Mouse (Mus musculus) midbrain, embryonic 16.5 days (tissue): ENCODE data around the gene Gnat3. TPM values are rescaled to one million over a fixed set of nuclear protein-coding genes. Genes with fewer than 3 reads are reported as not detected.

Experiments used
- ATAC-seq: fragments of 200-750 bp; cut with Nextera tagmentation; 2 replicates; pipeline ENCODE4 v1.8.0; 2017; ENCODE audit warnings: moderate TSS enrichment
- H3K27ac ChIP-seq: fragments of 300-500 bp; sonication (generic); 2 replicates; pipeline ENCODE4 v1.5.1; 2014; ENCODE audit warnings: mild to moderate bottlenecking, low read length, mixed read lengths
- H3K27me3 ChIP-seq: fragments of 300-500 bp; sonication (generic); 2 replicates; pipeline ENCODE4 v1.6.1; 2014; ENCODE audit warnings: low read depth, low read length, mixed read lengths; ENCODE audit not compliant: control insufficient read depth, insufficient read depth
- H3K36me3 ChIP-seq: fragments of 300-500 bp; sonication (generic); 2 replicates; pipeline ENCODE4 v1.6.1; 2014; ENCODE audit warnings: mild to moderate bottlenecking, low read length, moderate library complexity, mixed read lengths; ENCODE audit not compliant: control insufficient read depth, insufficient read depth
- H3K4me1 ChIP-seq: fragments of 300-500 bp; sonication (generic); 2 replicates; pipeline ENCODE4 v1.6.1; 2014; ENCODE audit warnings: mild to moderate bottlenecking, low read length, mixed read lengths; ENCODE audit not compliant: control insufficient read depth, insufficient read depth
- H3K4me2 ChIP-seq: fragments of 300-500 bp; sonication (generic); 2 replicates; pipeline ENCODE4 v1.6.1; 2014; ENCODE audit warnings: mild to moderate bottlenecking, low read length, mixed read lengths
- H3K4me3 ChIP-seq: fragments of 300-500 bp; sonication (generic); 2 replicates; pipeline ENCODE4 v1.5.1; 2014; ENCODE audit warnings: low read depth, mild to moderate bottlenecking, low read length, moderate library complexity, mixed read lengths
- H3K9ac ChIP-seq: fragments of 300-500 bp; sonication (generic); 2 replicates; pipeline ENCODE4 v1.6.1; 2014; ENCODE audit warnings: low read depth, low read length, mixed read lengths
- H3K9me3 ChIP-seq: fragments of 300-500 bp; sonication (generic); replicated peaks from 2 replicates; pipeline ENCODE4 v1.6.1; 2014; ENCODE audit warnings: mild to moderate bottlenecking, low read length, mixed read lengths; ENCODE audit not compliant: control insufficient read depth, poor library complexity, severe bottlenecking
- WGBS: fragments of 180-500 bp; shearing (Covaris S2); extraction: QIAGEN DNeasy Blood & Tissue Kit; methylation state at CpG from one replicate; pipeline ENCODE4 v1.1.7; 2014; 5-methylcytosine and 5-hydroxymethylcytosine counted together
- polyA plus RNA-seq: library from polyadenylated mRNA; unstranded; fragments of >200 nt; fragmentation: Nextera tagmentation; extraction: Ambion mirVana; gene quantifications from 2 replicates; pipeline ENCODE4 v1.2.1, GENCODE M21; 2015

Gnat3 gene
- polyA plus RNA-seq, 1 experiment from 2014 or later = not detected

DNA sequence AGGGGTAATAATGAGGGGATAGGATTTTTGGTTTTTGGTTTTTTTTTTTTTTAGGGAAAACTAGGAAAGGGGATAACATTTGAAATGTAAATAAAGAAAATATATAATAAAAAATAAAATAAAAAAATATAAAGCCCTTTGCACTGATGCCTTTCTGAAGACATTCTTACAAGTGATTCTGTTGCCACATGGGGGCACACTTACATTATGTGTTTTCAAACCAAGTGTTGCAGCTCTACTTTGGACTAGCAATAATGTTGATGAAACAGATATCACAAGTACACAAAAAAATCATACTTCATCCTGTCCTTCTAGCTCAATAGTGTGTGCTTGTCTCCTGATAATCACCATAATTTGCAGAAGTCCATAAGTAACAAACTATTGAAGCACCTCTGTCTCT, 61.0 kb downstream of the Gnat3 start:
- ATAC-seq = no peak
- H3K27ac ChIP-seq = no peak overlapping the region

DNA sequence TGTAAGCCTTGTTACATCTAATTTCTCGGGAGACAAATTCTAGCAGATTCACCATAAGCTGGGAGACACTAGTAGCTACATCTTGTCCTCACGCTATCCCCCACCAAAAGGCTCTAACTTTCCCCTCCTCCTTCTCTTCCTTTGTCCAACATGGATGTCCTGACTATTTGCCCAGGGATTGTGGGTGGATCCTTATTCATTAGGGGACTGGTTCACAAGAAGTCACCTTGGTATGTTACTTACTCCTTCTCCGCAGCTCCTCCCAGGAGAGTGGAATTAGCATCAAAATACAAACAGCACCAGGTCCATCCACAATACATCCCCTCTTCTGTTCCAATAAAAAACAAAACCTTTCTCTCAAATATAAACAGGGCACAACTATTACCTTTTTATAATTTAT, 65.2 kb downstream of the Gnat3 start:
- WGBS = 88% methylated on average over 3 of the region's 3 CpGs

More for the DNA sequence above, 61.0 kb downstream of the Gnat3 start:
- no peak overlapping the region for H3K4me3 ChIP-seq
- H3K4me1 ChIP-seq = no peaks in the 10 kb centered on the region
- H3K36me3 ChIP-seq = no peaks in the 10 kb centered on the region
- no peaks in the 10 kb centered on the region for H3K9me3 ChIP-seq
- no peak overlapping the region for H3K9ac ChIP-seq
- H3K27me3 ChIP-seq = no peaks in the 10 kb centered on the region
- H3K4me2 ChIP-seq = no peak overlapping the region

DNA sequence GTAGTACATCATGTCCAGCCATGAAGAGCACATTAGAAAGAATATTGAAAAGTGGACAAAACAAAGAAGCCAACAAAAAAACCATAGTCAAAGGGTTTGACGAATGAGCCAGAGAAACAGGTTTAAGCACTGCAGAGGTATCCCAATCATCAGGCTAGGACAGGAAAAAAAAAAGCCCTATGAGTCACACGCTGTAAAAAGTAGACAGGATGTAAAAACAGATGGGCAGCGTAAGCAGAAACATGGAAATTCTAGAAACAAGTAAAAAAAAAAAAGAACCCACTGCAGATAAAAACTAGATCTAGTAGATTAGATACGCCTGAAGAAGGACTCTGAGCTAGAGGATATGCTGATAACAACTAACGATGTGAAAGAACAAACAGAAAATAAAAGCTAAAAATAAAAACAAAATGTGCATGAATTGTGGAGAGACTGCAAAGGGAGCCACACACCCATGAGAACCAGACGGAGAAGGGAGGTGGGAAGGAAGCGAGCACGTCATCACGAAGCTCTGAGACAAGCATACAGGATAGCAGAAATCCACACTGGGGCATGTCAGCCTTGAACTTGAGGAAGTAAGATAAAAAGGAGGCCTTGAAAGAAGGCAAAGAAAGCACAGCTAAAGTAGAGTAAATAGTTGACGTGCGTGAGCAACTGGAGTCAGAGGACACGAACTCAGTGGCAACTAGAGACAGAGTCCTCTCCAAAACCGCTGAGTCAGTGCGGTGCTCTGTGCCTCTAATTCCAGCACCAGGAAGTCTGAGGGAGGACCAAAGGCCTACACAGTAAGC, 73.7 kb downstream of the Gnat3 start:
- Histone ChIP-seq H3K9me3 (no peaks in the 10 kb centered on the region), H3K27me3 (no peaks in the 10 kb centered on the region), H3K4me3 (no peak overlapping the region), H3K4me2 (no peak overlapping the region), H3K27ac (no peak overlapping the region), H3K9ac (no peak overlapping the region), H3K4me1 (no peaks in the 10 kb centered on the region), H3K36me3 (no peaks in the 10 kb centered on the region)
- 90% methylated on average over 14 of the region's 14 CpGs for WGBS
- no peak for ATAC-seq

More for the DNA sequence above, 65.2 kb downstream of the Gnat3 start:
- Histone ChIP-seq H3K4me2 (no peak overlapping the region), H3K4me3 (no peak overlapping the region), H3K27me3 (no peaks in the 10 kb centered on the region), H3K9me3 (no peaks in the 10 kb centered on the region), H3K36me3 (no peaks in the 10 kb centered on the region), H3K4me1 (no peaks in the 10 kb centered on the region), H3K9ac (no peak overlapping the region), H3K27ac (no peak overlapping the region)
- no peak for ATAC-seq

- Histone ChIP-seq H3K36me3 (no peaks in the 10 kb centered on the region), H3K9ac (no peak overlapping the region), H3K9me3 (no peaks in the 10 kb centered on the region), H3K4me1 (no peaks in the 10 kb centered on the region), H3K4me2 (no peak overlapping the region), H3K4me3 (no peak overlapping the region), H3K27ac (no peak overlapping the region), H3K27me3 (no peaks in the 10 kb centered on the region)
- ATAC-seq = no peak
- WGBS = 10% methylated on average over 2 of the region's 2 CpGs
These were observed 80.7 kb downstream of the Gnat3 start for GRCm38 (mm10) chr5:18043022-18043421.

DNA sequence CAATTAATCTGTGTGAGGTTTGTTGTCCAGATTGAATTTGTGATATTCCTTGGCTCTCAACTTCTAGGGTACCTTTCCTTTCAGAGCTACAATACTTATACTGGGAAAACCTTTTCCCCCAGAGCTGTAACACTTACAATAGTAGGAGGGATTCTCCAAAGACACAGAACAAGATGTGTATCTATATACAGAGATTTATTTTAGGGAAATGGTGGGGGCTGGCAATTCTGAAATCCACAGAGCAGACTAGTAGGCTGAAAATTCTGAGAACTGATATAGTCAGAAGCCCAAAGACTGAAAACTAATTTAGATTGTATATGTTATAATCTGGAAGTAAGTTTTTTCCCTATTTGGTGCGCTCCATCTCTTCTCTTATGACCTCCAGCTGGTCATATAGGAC, 86.5 kb downstream of the Gnat3 start:
- H3K9ac ChIP-seq = no peak overlapping the region
- H3K36me3 ChIP-seq = no peaks in the 10 kb centered on the region
- 85% methylated on average over 1 of the region's 1 CpGs for WGBS
- no peak overlapping the region for H3K27ac ChIP-seq
- H3K4me2 ChIP-seq = no peak overlapping the region
- H3K9me3 ChIP-seq = no peaks in the 10 kb centered on the region
- no peak overlapping the region for H3K4me3 ChIP-seq
- H3K4me1 ChIP-seq = no peaks in the 10 kb centered on the region
- no peak for ATAC-seq
- H3K27me3 ChIP-seq = no peaks in the 10 kb centered on the region

DNA sequence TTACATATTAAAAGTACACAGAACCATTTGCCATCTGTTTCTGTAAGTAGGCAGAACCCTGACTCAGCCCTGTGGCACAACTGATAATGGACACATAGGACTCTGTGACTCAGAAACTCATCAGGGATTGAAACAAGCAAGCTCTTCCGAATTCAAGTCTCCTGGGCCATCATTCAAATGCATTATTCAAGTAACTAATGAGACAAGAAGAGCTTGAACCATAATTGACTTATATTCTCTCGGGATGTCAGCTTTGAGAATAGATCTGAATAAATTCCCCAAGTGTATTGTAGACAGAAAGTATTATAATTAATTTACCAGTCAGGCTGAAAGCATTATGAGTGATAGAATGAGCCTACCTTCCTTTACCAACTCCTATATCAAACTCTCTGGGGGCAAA, 93.0 kb downstream of the Gnat3 start:
- no peaks in the 10 kb centered on the region for H3K27me3 ChIP-seq
- no peaks in the 10 kb centered on the region for H3K36me3 ChIP-seq
- H3K4me1 ChIP-seq = no peaks in the 10 kb centered on the region
- no peak overlapping the region for H3K4me2 ChIP-seq
- peak; percentile 64; the same call in 1 of the 2 replicates for ATAC-seq
- WGBS = 31% methylated on average over 2 of the region's 2 CpGs
- no peaks in the 10 kb centered on the region for H3K9me3 ChIP-seq
- no peak overlapping the region for H3K4me3 ChIP-seq
- H3K27ac ChIP-seq = no peak overlapping the region
- H3K9ac ChIP-seq = no peak overlapping the region

Other genes with a start within 250 kb of the Gnat3 start
- 3.2 and 5.5 TPM in 2 replicates for gene Cd36, start 73.7 kb upstream of the Gnat3 start, polyA plus RNA-seq